ENCODE assay signal across 14 mouse cellular contexts in the genomic region with DNA sequence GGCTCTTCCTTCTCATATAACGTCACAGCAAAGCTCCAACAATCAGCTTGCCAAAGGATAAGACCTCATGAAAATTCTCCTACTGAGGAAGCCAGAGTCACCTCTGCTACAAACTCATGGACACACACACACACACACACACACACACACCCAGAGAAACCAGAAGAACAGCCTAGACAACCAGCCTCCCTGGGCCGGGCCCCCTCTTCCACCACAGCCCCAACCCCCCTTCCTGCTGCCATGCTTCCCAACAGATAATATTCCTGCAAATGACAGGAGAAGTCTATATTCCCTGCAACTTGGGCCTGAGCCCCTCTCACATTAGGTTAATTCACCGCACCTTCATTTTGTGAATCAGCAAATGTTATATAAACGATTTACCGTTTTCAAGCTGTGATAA. TPM values are rescaled to one million over a fixed set of nuclear protein-coding genes. Genes with fewer than 3 reads are reported as not detected.
DNase-seq lines count a peak whose midpoint lies in the region; ATAC-seq and TF ChIP-seq lines count a peak whose summit lies in the region.
"Had no signal": no experiment of that assay in that cellular context is flagged by ENCODE, and none has a peak within 500 bp of the region (broad histone marks: within the 10 kb centered on the region; RNA-seq: fewer than 3 reads in every experiment).

No protein-coding gene starts in this region.

- TF ChIP-seq POLR2A in heart, adult 2 months (IDR thresholded peaks at IDR 0.05; ENCODE audit: insufficient read depth, low read depth, low read length) = no peak

- no peak for TF ChIP-seq CTCF in heart, adult 2 months (IDR thresholded peaks at IDR 0.05)

- no peaks in the 10 kb centered on the region for H3K79me2 ChIP-seq in heart, adult 2 months (replicated peaks; ENCODE audit: control insufficient read depth, insufficient read depth, low read length)

- H3K9me3 ChIP-seq in heart, embryonic 12.5 days (replicated peaks) = no peaks in the 10 kb centered on the region
- no peaks in the 10 kb centered on the region for H3K9me3 ChIP-seq in kidney, embryonic 15.5 days (replicated peaks)
- H3K9me3 ChIP-seq in embryonic facial prominence, embryonic 15.5 days (replicated peaks) = no peaks in the 10 kb centered on the region
- H3K9me3 ChIP-seq: forebrain, embryonic 13.5 days had no signal

- DNase-seq in heart, adult 2 months = no peak
- DNase-seq in kidney, adult 9 months = no peak
- DNase-seq in 416B (ENCODE audit: low read depth) = peak; percentile 27
- DNase-seq in spleen, postnatal 36 days (ENCODE audit: low spot score in 2 of 2) = no peak
- DNase-seq in left cerebral cortex, adult 8-10 months (ENCODE audit: low spot score in 2 of 2) = no peak
- DNase-seq: cerebellum, adult 11 months had no signal

- intact Hi-C loops in heart, adult 2 months (cut with DNase I) = loop anchor here (2.0 kb wide), 2 partner anchors 700 to 888 kb away; no protein-coding TSS in a partner anchor

- no peak overlapping the region for H3K9ac ChIP-seq in heart, embryonic 12.5 days
- H3K9ac ChIP-seq in heart, adult 2 months (ENCODE audit: low read depth, low read length) = no peak overlapping the region
- no peak overlapping the region for H3K9ac ChIP-seq in kidney, embryonic 15.5 days
- H3K9ac ChIP-seq in embryonic facial prominence, embryonic 15.5 days = no peak overlapping the region
- H3K9ac ChIP-seq: forebrain, embryonic 13.5 days had no signal

- peaks cover 24% of the 10 kb centered on the region for H3K27me3 ChIP-seq in heart, embryonic 12.5 days (replicated peaks)
- no peaks in the 10 kb centered on the region; the same call in 1 of the 2 replicates for H3K27me3 ChIP-seq in heart, adult 2 months (ENCODE audit: control insufficient read depth, insufficient read depth, low read length)
- H3K27me3 ChIP-seq in kidney, embryonic 15.5 days = peaks cover 16% of the 10 kb centered on the region; the same call in 1 of the 2 replicates
- H3K27me3 ChIP-seq in embryonic facial prominence, embryonic 15.5 days = peaks cover 14% of the 10 kb centered on the region

- WGBS in heart, embryonic 12.5 days = 7% methylated on average over 5 of the region's 5 CpGs
- WGBS in heart, adult 2 months = 30% methylated on average over 5 of the region's 5 CpGs
- 27% methylated on average over 5 of the region's 5 CpGs for WGBS in kidney, embryonic 15.5 days
- WGBS in embryonic facial prominence, embryonic 15.5 days = 24% methylated on average over 5 of the region's 5 CpGs

- ATAC-seq in heart, embryonic 12.5 days (ENCODE audit: insufficient number of reproducible peaks, low FRiP score) = no peak
- ATAC-seq in kidney, embryonic 15.5 days (replicated peaks; ENCODE audit: low FRiP score) = no peak
- no peak for ATAC-seq in embryonic facial prominence, embryonic 15.5 days (ENCODE audit: insufficient number of reproducible peaks, low FRiP score, low TSS enrichment, low read depth)
- ATAC-seq: activated CD4-positive, CD25-positive, alpha-beta regulatory T cell, adult 4 months; inflammation-experienced regulatory T-cells, adult 6 months had no signal

- H3K4me1 ChIP-seq in heart, embryonic 12.5 days (replicated peaks) = peaks cover 15% of the 10 kb centered on the region
- H3K4me1 ChIP-seq in heart, adult 2 months (ENCODE audit: control insufficient read depth, insufficient read depth, low read length) = no peaks in the 10 kb centered on the region
- peaks cover 18% of the 10 kb centered on the region for H3K4me1 ChIP-seq in kidney, embryonic 15.5 days
- H3K4me1 ChIP-seq in embryonic facial prominence, embryonic 15.5 days = peaks cover 10% of the 10 kb centered on the region; the same call in 1 of the 2 replicates
- H3K4me1 ChIP-seq: forebrain, embryonic 13.5 days had no signal

- H3K4me2 ChIP-seq in heart, embryonic 12.5 days = peak overlapping the region; percentile 45
- H3K4me2 ChIP-seq in kidney, embryonic 15.5 days = peak overlapping the region; percentile 56
- H3K4me2 ChIP-seq in embryonic facial prominence, embryonic 15.5 days (replicated peaks) = peak overlapping the region; percentile 43

- H3K36me3 ChIP-seq in heart, embryonic 12.5 days = no peaks in the 10 kb centered on the region
- no peaks in the 10 kb centered on the region for H3K36me3 ChIP-seq in heart, adult 2 months (ENCODE audit: control insufficient read depth, insufficient read depth, low read length)
- no peaks in the 10 kb centered on the region for H3K36me3 ChIP-seq in kidney, embryonic 15.5 days
- no peaks in the 10 kb centered on the region for H3K36me3 ChIP-seq in embryonic facial prominence, embryonic 15.5 days

- H3K27ac ChIP-seq in heart, embryonic 12.5 days (ENCODE audit: poor library complexity, severe bottlenecking) = no peak overlapping the region
- no peak overlapping the region for H3K27ac ChIP-seq in heart, adult 2 months
- no peak overlapping the region for H3K27ac ChIP-seq in kidney, embryonic 15.5 days
- no peak overlapping the region for H3K27ac ChIP-seq in embryonic facial prominence, embryonic 15.5 days (replicated peaks)
- H3K27ac ChIP-seq: forebrain, embryonic 13.5 days; layer of hippocampus, adult 2 months had no signal

- no peak overlapping the region for H3K4me3 ChIP-seq in heart, embryonic 12.5 days
- no peak overlapping the region for H3K4me3 ChIP-seq in heart, adult 2 months
- peak overlapping the region; percentile 29 for H3K4me3 ChIP-seq in kidney, embryonic 15.5 days (replicated peaks)
- peak overlapping the region; percentile 25; the same call in 1 of the 2 replicates for H3K4me3 ChIP-seq in embryonic facial prominence, embryonic 15.5 days (replicated peaks)
- H3K4me3 ChIP-seq: forebrain, embryonic 13.5 days had no signal

- no peak for TF ChIP-seq EP300 in heart, adult 2 months (IDR thresholded peaks at IDR 0.05; ENCODE audit: insufficient read depth, low read depth, low read length)

RNA-seq across cellular contexts. Expression of a gene that starts 13.3 kb away (rescaled TPM):
- polyA plus RNA-seq in heart, embryonic 12.5 days (2016; fragmentation: Nextera tagmentation; extraction: Ambion mirVana) = 5.4 and 6.4 TPM in 2 replicates
- total RNA-seq in heart, adult 2 months (2021) = 1 to 10 TPM; 3.8 to 5.8 TPM
- 1.8 and 2.2 TPM in 2 replicates for polyA plus RNA-seq in heart, adult 2 months (2012; rRNA removed)
- polyA plus RNA-seq in kidney, embryonic 15.5 days (2015; fragmentation: Nextera tagmentation; extraction: Ambion mirVana) = 4.1 and 5.2 TPM in 2 replicates
- 1.8 and 2.0 TPM in 2 replicates for polyA plus RNA-seq in embryonic facial prominence, embryonic 15.5 days (2015; fragmentation: Nextera tagmentation; extraction: Ambion mirVana)
- 1 to 10 TPM; 4.2 to 5.4 (median 5.0) TPM for total RNA-seq in left cerebral cortex, adult 8-10 months (2022)
- polyA plus RNA-seq: activated CD4-positive, CD25-positive, alpha-beta regulatory T cell, adult 4 months; inflammation-experienced regulatory T-cells, adult 6 months; liver, embryonic 16.5 days had no signal

Comparison
In these comparisons a context has a peak if more than half of its experiments do, and no peak if none do; other contexts are left out.
1. H3K4me3 ChIP-seq: peak in kidney, embryonic 15.5 days (single experiment) and embryonic facial prominence, embryonic 15.5 days (single experiment); none in heart, embryonic 12.5 days (single experiment) and heart, adult 2 months (single experiment).
2. Peak in every context shown above with its lines, with median percentiles within 50 percentile points of each other: H3K4me2 ChIP-seq.